Mouse (Mus musculus): ENCODE measurements around the gene H3f3a.

H3f3a gene

DNA sequence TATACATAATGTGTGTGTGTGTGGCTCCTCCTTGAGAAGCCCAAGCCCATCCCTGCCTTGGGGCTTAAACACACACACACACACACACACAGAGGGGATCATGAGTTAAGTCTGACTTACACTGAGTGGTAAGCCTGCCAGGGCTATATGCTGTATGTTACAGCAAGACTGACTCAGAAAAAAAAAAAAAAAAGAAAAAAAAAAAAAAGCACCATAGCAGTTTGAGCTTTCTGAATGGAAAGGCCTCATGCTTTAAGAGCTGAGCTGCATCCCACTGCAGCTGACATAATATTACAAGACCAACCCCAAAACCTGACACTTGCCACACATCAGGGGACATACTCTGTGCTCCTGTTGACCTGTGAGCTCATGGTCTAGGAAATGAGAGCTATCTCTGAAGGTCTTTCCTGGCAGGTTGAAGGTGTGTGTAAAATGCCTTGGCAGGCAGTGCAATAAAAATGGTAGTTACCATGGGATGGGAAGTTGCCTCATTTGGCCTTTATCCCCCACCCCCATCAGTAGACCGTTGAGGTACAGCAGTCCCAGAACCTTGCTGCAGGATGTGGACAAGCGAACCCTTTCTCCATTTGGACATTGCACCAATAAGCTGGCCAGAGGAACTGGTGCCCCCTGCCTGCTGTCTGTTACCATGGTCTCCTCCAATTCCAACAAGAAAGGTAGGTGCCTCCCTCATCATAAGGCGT is 56.3 kb downstream of the H3f3a start:
- DNase-seq (ENCODE audit: low spot score), result no peak

GRCm38 (mm10) chr1:180756711-180757110 is 57.0 kb downstream of the H3f3a start:
- no peak for DNase-seq (ENCODE audit: low spot score)

- no peak for DNase-seq (ENCODE audit: low spot score)
Measured at GRCm38 (mm10) chr1:180754376-180754775, 59.4 kb downstream of the H3f3a start.

GRCm38 (mm10) chr1:180752115-180752514 is 61.6 kb downstream of the H3f3a start:
- no peak for DNase-seq (ENCODE audit: low spot score)

All from ovary, adult 18-20 months (tissue).